Mouse (Mus musculus) spleen, adult 2 months (tissue): ENCODE measurements around the gene Lsp1.

ENCODE experiments used
- CTCF ChIP-seq: fragments of 200-500 bp; IDR thresholded peaks from 2 replicates; pipeline ENCODE4 v1.5.1; 2011; ENCODE audit warnings: mild to moderate bottlenecking, inconsistent platforms; ENCODE audit not compliant: insufficient read depth, insufficient read length, insufficient replicate concordance; ENCODE audit errors: extremely low read depth
- POLR2A ChIP-seq: fragments of 200-500 bp; IDR thresholded peaks from 2 replicates; pipeline ENCODE4 v1.6.1; 2011; ENCODE audit warnings: low read depth, low read length, inconsistent platforms

DNA sequence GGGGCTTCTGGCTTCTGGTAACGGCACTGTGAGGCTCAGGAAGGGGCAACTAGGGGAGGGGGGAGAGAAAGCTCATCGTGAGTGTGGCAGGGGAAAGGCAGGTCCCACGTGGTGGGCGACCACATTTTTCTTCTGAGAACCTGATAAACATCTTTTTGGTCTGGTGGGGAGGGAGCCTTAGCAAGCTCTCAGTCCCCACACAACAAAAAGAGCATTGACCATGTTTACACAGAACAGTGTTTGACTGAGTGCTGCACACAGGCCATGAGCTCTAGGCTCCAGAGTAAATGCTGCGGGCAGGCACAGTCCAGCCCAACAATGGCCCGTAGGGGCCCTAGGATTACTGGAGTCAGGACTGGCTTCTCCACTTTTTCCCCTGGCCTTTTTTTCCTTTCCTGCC is 78.2 kb downstream of the Lsp1 start:
- TF ChIP-seq POLR2A (no peak), CTCF (no peak)
